Comparison of ENCODE assay signal across 10 mouse cellular contexts in genomic region chr3:99938611-99939286, GRCm38 (mm10). TPM values are rescaled to one million over a fixed set of nuclear protein-coding genes. Genes with fewer than 3 reads are reported as not detected.
DNase-seq lines count a peak whose midpoint lies in the region.
"Had no signal": no experiment of that assay in that cellular context is flagged by ENCODE, and none has a peak within 500 bp of the region (broad histone marks: within the 10 kb centered on the region; RNA-seq: fewer than 3 reads in every experiment).

No protein-coding gene starts in this region.

- no peaks in the 10 kb centered on the region for H3K36me3 ChIP-seq in midbrain, embryonic 10.5 days
- H3K36me3 ChIP-seq: limb, embryonic 12.5 days; stomach, embryonic 15.5 days had no signal

- no peaks in the 10 kb centered on the region for H3K27me3 ChIP-seq in midbrain, embryonic 10.5 days (ENCODE audit: low read depth, poor library complexity, severe bottlenecking)
- H3K27me3 ChIP-seq: stomach, embryonic 15.5 days had no signal

- DNase-seq in heart, postnatal 36 days = peak; percentile 15 to 39
- no peak for DNase-seq in heart, adult 11 months
- peak; percentile 31 to 34 for DNase-seq in adrenal gland, adult 18-20 months (ENCODE audit: low spot score in 2 of 2)
- DNase-seq in embryo, embryonic 10.5 days (ENCODE audit: low spot score) = peak; percentile 88
- peak; percentile 63 for DNase-seq in heart, postnatal 4 days
- DNase-seq in layer of hippocampus, postnatal 10 days (ENCODE audit: low spot score in 2 of 2) = peak; percentile 69 to 74
- peak; percentile 49 for DNase-seq in midbrain, embryonic 10.5 days (ENCODE audit: low spot score)
- DNase-seq in urinary bladder, postnatal 36 days (ENCODE audit: low spot score in 2 of 2) = peak; percentile 23 to 40

- no peak overlapping the region for H3K27ac ChIP-seq in midbrain, embryonic 10.5 days (replicated peaks)
- H3K27ac ChIP-seq: limb, embryonic 12.5 days; stomach, embryonic 15.5 days had no signal

- intact Hi-C loops in heart, postnatal 36 days (cut with DNase I) = loop anchor here (2.0 to 5.0 kb wide), 2 partner anchors 704 to 1041 kb away; no protein-coding TSS in a partner anchor

- 33% methylated on average over 8 of the region's 8 CpGs for WGBS in midbrain, embryonic 10.5 days

- H3K4me1 ChIP-seq in midbrain, embryonic 10.5 days = no peaks in the 10 kb centered on the region
- H3K4me1 ChIP-seq: stomach, embryonic 15.5 days had no signal

- H3K4me3 ChIP-seq in midbrain, embryonic 10.5 days = no peak overlapping the region
- H3K4me3 ChIP-seq: limb, embryonic 12.5 days; stomach, embryonic 15.5 days had no signal

- no peaks in the 10 kb centered on the region for H3K9me3 ChIP-seq in midbrain, embryonic 10.5 days (replicated peaks)
- H3K9me3 ChIP-seq: limb, embryonic 12.5 days; stomach, embryonic 15.5 days had no signal

RNA-seq across cellular contexts. Expression of gene Spag17, which starts 53.5 kb away (rescaled TPM):
- not detected for total RNA-seq in heart, postnatal 36 days (2021)
- not detected for total RNA-seq in adrenal gland, adult 18-20 months (2021)
- total RNA-seq in heart, postnatal 4 days (2021) = not detected
- under 1 TPM; 0.80 to 0.91 TPM for total RNA-seq in layer of hippocampus, postnatal 10 days (2021)
- 0.21 TPM in 1 of 2 replicates, not detected in the other for polyA plus RNA-seq in midbrain, embryonic 10.5 days (2016; fragmentation: Nextera tagmentation; extraction: Ambion mirVana)
